Mouse (Mus musculus): ENCODE results near the gene Dspp. TPM values are rescaled to one million over a fixed set of nuclear protein-coding genes. Genes with fewer than 3 reads are reported as not detected.

Dspp gene
- total and polyA plus RNA-seq, 2 experiments, result not detected

- TF ChIP-seq CTCF (IDR thresholded peaks at IDR 0.05; ENCODE audit: low read depth, low read length) (no peak), POLR2A (IDR thresholded peaks at IDR 0.05; ENCODE audit: extremely low read depth, insufficient read depth, low read length) (no peak)
- no peaks in the 10 kb centered on the region for H3K27me3 ChIP-seq (ENCODE audit: control insufficient read depth, insufficient read depth, low read length)
- no peak within 1 kb of the TSS for H3K27ac ChIP-seq (replicated peaks; ENCODE audit: insufficient read depth, low read depth, low read length)
- no peaks in the 10 kb centered on the region for H3K36me3 ChIP-seq (ENCODE audit: control insufficient read depth, insufficient read depth, low read length)
- H3K9ac ChIP-seq (ENCODE audit: low read depth, low read length), result no peak within 1 kb of the TSS
- no peaks in the 10 kb centered on the region for H3K79me2 ChIP-seq (ENCODE audit: control insufficient read depth, insufficient read depth, low read length)
- no peaks in the 10 kb centered on the region for H3K4me1 ChIP-seq (ENCODE audit: control insufficient read depth, insufficient read depth, low read length)
- DNase-seq (ENCODE audit: extremely low read depth, low read depth, low spot score), result no peak
- 71% methylated on average over 5 of the region's 5 CpGs for WGBS
- H3K4me3 ChIP-seq (ENCODE audit: insufficient read depth, low read depth, low read length), result no peak within 1 kb of the TSS
Measured at GRCm38 (mm10) chr5:104202351-104202750, 31.8 kb downstream of the Dspp start, which contains the start of gene Dmp1. Gene Dmp1 (plus strand): TSS chr5:104202613.

DNA sequence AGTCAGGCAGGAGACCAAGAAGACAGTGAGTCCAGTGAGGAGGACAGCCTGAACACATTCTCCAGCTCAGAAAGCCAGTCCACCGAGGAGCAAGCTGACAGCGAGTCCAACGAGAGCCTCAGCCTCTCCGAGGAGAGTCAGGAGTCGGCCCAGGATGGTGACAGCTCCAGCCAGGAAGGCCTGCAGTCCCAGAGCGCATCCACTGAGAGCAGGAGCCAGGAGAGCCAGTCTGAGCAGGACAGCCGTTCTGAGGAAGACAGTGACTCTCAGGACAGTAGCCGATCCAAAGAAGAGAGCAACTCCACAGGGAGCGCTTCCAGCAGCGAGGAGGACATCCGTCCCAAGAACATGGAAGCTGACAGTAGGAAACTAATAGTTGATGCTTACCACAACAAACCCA lies 42.0 kb downstream of the Dspp start:
- 79% methylated on average over 11 of the region's 11 CpGs for WGBS
- no peak for TF ChIP-seq CTCF (IDR thresholded peaks at IDR 0.05; ENCODE audit: low read depth, low read length)
- no peak for TF ChIP-seq POLR2A (IDR thresholded peaks at IDR 0.05; ENCODE audit: extremely low read depth, insufficient read depth, low read length)
- H3K36me3 ChIP-seq (ENCODE audit: control insufficient read depth, insufficient read depth, low read length), result no peaks in the 10 kb centered on the region

GRCm38 (mm10) chr5:104218926-104219325 lies 48.4 kb downstream of the Dspp start:
- H3K27ac ChIP-seq (replicated peaks; ENCODE audit: insufficient read depth, low read depth, low read length), result no peak overlapping the region
- WGBS, result 14% methylated on average over 5 of the region's 5 CpGs
- no peak for DNase-seq (ENCODE audit: extremely low read depth, low read depth, low spot score)
- peak; percentile 68 for TF ChIP-seq CTCF (IDR thresholded peaks at IDR 0.05; ENCODE audit: low read depth, low read length)
- TF ChIP-seq POLR2A (IDR thresholded peaks at IDR 0.05; ENCODE audit: extremely low read depth, insufficient read depth, low read length), result no peak
- no peak overlapping the region for H3K4me3 ChIP-seq (ENCODE audit: insufficient read depth, low read depth, low read length)
- H3K36me3 ChIP-seq (ENCODE audit: control insufficient read depth, insufficient read depth, low read length), result no peaks in the 10 kb centered on the region
- no peaks in the 10 kb centered on the region for H3K4me1 ChIP-seq (ENCODE audit: control insufficient read depth, insufficient read depth, low read length)
- H3K27me3 ChIP-seq (ENCODE audit: control insufficient read depth, insufficient read depth, low read length), result no peaks in the 10 kb centered on the region
- H3K9ac ChIP-seq (ENCODE audit: low read depth, low read length), result no peak overlapping the region
- no peaks in the 10 kb centered on the region for H3K79me2 ChIP-seq (ENCODE audit: control insufficient read depth, insufficient read depth, low read length)

More for the DNA sequence above, 42.0 kb downstream of the Dspp start:
- H3K9ac ChIP-seq (ENCODE audit: low read depth, low read length), result no peak overlapping the region
- H3K4me1 ChIP-seq (ENCODE audit: control insufficient read depth, insufficient read depth, low read length), result no peaks in the 10 kb centered on the region
- no peak overlapping the region for H3K27ac ChIP-seq (replicated peaks; ENCODE audit: insufficient read depth, low read depth, low read length)
- no peaks in the 10 kb centered on the region for H3K27me3 ChIP-seq (ENCODE audit: control insufficient read depth, insufficient read depth, low read length)
- H3K4me3 ChIP-seq (ENCODE audit: insufficient read depth, low read depth, low read length), result no peak overlapping the region
- no peak for DNase-seq (ENCODE audit: extremely low read depth, low read depth, low spot score)
- H3K79me2 ChIP-seq (ENCODE audit: control insufficient read depth, insufficient read depth, low read length), result no peaks in the 10 kb centered on the region

DNA sequence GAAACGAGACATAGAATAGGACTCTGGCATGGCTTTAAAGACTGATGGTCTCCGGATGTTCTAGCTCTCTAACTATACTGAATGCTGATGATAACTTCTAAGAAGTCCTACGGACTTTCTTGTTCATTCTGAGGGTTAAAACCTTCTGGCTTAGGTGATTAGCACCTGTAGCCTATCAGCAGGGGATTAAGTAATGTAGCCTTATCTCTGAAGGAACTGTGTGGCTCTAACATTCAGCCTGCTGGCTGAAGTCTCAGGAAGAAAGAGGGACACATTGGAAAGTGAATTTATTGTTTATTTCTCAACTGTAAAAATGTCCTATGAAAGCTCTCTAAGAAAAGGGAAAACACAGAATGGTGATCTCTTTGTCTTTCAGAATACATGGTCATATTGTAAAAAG lies 53.8 kb downstream of the Dspp start:
- H3K27ac ChIP-seq (replicated peaks; ENCODE audit: insufficient read depth, low read depth, low read length), result no peak overlapping the region
- TF ChIP-seq POLR2A (IDR thresholded peaks at IDR 0.05; ENCODE audit: extremely low read depth, insufficient read depth, low read length) (no peak), CTCF (IDR thresholded peaks at IDR 0.05; ENCODE audit: low read depth, low read length) (no peak)
- H3K79me2 ChIP-seq (ENCODE audit: control insufficient read depth, insufficient read depth, low read length), result no peaks in the 10 kb centered on the region
- 64% methylated on average over 3 of the region's 3 CpGs for WGBS
- DNase-seq (ENCODE audit: extremely low read depth, low read depth, low spot score), result no peak
- no peaks in the 10 kb centered on the region for H3K36me3 ChIP-seq (ENCODE audit: control insufficient read depth, insufficient read depth, low read length)
- H3K4me3 ChIP-seq (ENCODE audit: insufficient read depth, low read depth, low read length), result no peak overlapping the region
- H3K9ac ChIP-seq (ENCODE audit: low read depth, low read length), result no peak overlapping the region
- H3K27me3 ChIP-seq (ENCODE audit: control insufficient read depth, insufficient read depth, low read length), result no peaks in the 10 kb centered on the region
- no peaks in the 10 kb centered on the region for H3K4me1 ChIP-seq (ENCODE audit: control insufficient read depth, insufficient read depth, low read length)

DNA sequence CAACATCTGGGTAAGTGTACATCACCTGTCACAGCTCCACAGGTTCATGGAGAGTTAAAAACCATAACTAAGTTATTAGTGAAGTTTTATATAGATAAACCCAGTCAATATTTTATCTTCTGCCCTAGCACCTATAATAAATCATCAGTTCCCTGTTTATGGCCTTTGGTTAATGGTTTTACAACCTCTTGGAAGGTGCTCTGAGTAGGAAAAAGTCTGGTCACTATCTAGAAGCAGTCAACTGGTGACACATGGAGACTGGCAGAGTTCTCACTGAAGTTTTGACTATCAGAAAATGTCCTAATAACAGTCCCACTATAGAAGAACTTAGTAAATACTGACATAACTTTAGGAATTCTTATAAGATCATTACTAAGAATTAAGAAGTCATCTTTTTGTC lies 54.2 kb downstream of the Dspp start:
- Histone ChIP-seq H3K9ac (ENCODE audit: low read depth, low read length) (no peak overlapping the region), H3K79me2 (ENCODE audit: control insufficient read depth, insufficient read depth, low read length) (no peaks in the 10 kb centered on the region), H3K4me1 (ENCODE audit: control insufficient read depth, insufficient read depth, low read length) (no peaks in the 10 kb centered on the region), H3K27ac (replicated peaks; ENCODE audit: insufficient read depth, low read depth, low read length) (no peak overlapping the region), H3K36me3 (ENCODE audit: control insufficient read depth, insufficient read depth, low read length) (no peaks in the 10 kb centered on the region), H3K27me3 (ENCODE audit: control insufficient read depth, insufficient read depth, low read length) (no peaks in the 10 kb centered on the region), H3K4me3 (ENCODE audit: insufficient read depth, low read depth, low read length) (no peak overlapping the region)
- no peak for TF ChIP-seq CTCF (IDR thresholded peaks at IDR 0.05; ENCODE audit: low read depth, low read length)
- no peak for TF ChIP-seq POLR2A (IDR thresholded peaks at IDR 0.05; ENCODE audit: extremely low read depth, insufficient read depth, low read length)
- DNase-seq (ENCODE audit: extremely low read depth, low read depth, low spot score), result no peak

DNA sequence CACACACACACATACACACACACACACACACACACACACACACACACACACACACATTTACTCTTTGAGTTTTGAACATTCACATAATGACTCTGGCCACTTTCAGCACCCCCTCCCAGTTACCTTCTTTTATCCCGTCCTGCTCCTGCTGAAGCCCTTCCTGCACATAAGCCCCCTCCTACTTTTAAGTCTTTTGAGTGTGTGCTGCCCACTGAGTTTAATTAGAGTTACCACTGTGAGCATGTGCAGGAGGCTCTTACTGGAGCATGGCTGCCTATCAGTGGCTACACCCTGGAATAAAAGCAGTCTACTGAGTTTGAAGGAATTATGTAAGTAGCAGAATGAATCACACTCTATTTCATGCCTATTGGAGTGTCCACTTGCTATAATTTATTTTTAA lies 58.0 kb downstream of the Dspp start:
- Histone ChIP-seq H3K27ac (replicated peaks; ENCODE audit: insufficient read depth, low read depth, low read length) (no peak overlapping the region), H3K4me1 (ENCODE audit: control insufficient read depth, insufficient read depth, low read length) (no peaks in the 10 kb centered on the region), H3K79me2 (ENCODE audit: control insufficient read depth, insufficient read depth, low read length) (no peaks in the 10 kb centered on the region), H3K27me3 (ENCODE audit: control insufficient read depth, insufficient read depth, low read length) (no peaks in the 10 kb centered on the region), H3K4me3 (ENCODE audit: insufficient read depth, low read depth, low read length) (no peak overlapping the region), H3K36me3 (ENCODE audit: control insufficient read depth, insufficient read depth, low read length) (no peaks in the 10 kb centered on the region), H3K9ac (ENCODE audit: low read depth, low read length) (no peak overlapping the region)
- TF ChIP-seq CTCF (IDR thresholded peaks at IDR 0.05; ENCODE audit: low read depth, low read length) (no peak), POLR2A (IDR thresholded peaks at IDR 0.05; ENCODE audit: extremely low read depth, insufficient read depth, low read length) (no peak)
- DNase-seq (ENCODE audit: extremely low read depth, low read depth, low spot score), result no peak
- WGBS, result 75% methylated on average over 1 of the region's 1 CpGs

Other genes with a start within 250 kb of the Dspp start
- gene Hsd17b13, start 193.3 kb upstream of the Dspp start, total RNA-seq (2014; rRNA removed), result 252 and 339 TPM in 2 replicates
- gene Hsd17b13, start 193.3 kb upstream of the Dspp start, polyA plus RNA-seq (2012; rRNA removed), result 179 and 226 TPM in 2 replicates
- gene Hsd17b11, start 148.8 kb upstream of the Dspp start, total RNA-seq (2014; rRNA removed), result 119 and 154 TPM in 2 replicates
- 72.7 and 78.8 TPM in 2 replicates for gene Hsd17b11, start 148.8 kb upstream of the Dspp start, polyA plus RNA-seq (2012; rRNA removed)
- gene Nudt9, start 124.4 kb upstream of the Dspp start, total RNA-seq (2014; rRNA removed), result 36.6 and 40.3 TPM in 2 replicates
- 39.7 and 48.5 TPM in 2 replicates for gene Nudt9, start 124.4 kb upstream of the Dspp start, polyA plus RNA-seq (2012; rRNA removed)
- not detected in 2 replicates for gene Gm17660, start 93.1 kb upstream of the Dspp start, total RNA-seq (2014; rRNA removed)
- not detected in 2 replicates for gene Gm17660, start 93.1 kb upstream of the Dspp start, polyA plus RNA-seq (2012; rRNA removed)
- gene Sparcl1, start 57.0 kb upstream of the Dspp start, total RNA-seq (2014; rRNA removed), result 4.9 and 5.0 TPM in 2 replicates
- 2.2 and 3.0 TPM in 2 replicates for gene Sparcl1, start 57.0 kb upstream of the Dspp start, polyA plus RNA-seq (2012; rRNA removed)
- gene Dmp1, start 31.9 kb downstream of the Dspp start, total RNA-seq (2014; rRNA removed), result not detected in 2 replicates
- gene Dmp1, start 31.9 kb downstream of the Dspp start, polyA plus RNA-seq (2012; rRNA removed), result not detected in 2 replicates
- not detected in 2 replicates for gene Ibsp, start 128.5 kb downstream of the Dspp start, total RNA-seq (2014; rRNA removed)
- gene Ibsp, start 128.5 kb downstream of the Dspp start, polyA plus RNA-seq (2012; rRNA removed), result not detected in 2 replicates
- not detected in 2 replicates for gene Mepe, start 154.6 kb downstream of the Dspp start, total RNA-seq (2014; rRNA removed)
- not detected in 2 replicates for gene Mepe, start 154.6 kb downstream of the Dspp start, polyA plus RNA-seq (2012; rRNA removed)